Mouse (Mus musculus): Measurements from ENCODE around the gene Aspg. TPM values are rescaled to one million over a fixed set of nuclear protein-coding genes. Genes with fewer than 3 reads are reported as not detected.

Aspg gene
- polyA plus RNA-seq (2016; fragmentation: Nextera tagmentation; extraction: Ambion mirVana), result 0.66 and 1.2 TPM in 2 replicates

DNA sequence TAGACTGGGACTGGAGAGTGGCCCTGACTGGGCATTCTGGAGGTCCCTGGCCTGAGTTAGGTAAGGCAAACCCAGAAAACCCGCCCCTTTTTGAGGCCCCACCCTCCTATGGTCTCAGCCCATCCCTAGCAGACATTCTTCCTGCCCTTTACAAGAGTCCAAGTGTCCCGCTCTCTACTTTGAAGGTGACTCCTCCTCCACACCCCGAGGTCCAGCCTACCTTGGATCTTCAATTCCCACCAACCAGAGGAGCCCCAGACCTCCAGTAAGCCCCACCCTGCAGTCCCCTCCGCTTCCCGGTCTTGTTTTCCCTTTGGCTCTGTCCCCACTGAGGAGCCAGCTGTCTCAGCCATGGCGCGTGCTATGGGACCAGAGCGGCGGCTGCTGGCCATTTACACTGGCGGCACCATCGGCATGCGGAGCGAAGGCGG lies at the start of gene Aspg:
Gene Aspg (plus strand): TSS at position 139 of the 431 bp plus-strand sequence.
- WGBS, result 2% methylated on average over 14 of the region's 14 CpGs
- Histone ChIP-seq H3K9ac (no peak within 1 kb of the TSS), H3K4me3 (no peak within 1 kb of the TSS), H3K36me3 (no peaks in the 10 kb centered on the region), H3K9me3 (replicated peaks) (no peaks in the 10 kb centered on the region), H3K27ac (no peak within 1 kb of the TSS), H3K4me2 (replicated peaks) (peak within 1 kb of the TSS; percentile 32), H3K4me1 (peaks cover 5% of the 10 kb centered on the region), H3K27me3 (peaks cover 30% of the 10 kb centered on the region)
- no peak for ATAC-seq (ENCODE audit: low FRiP score)

GRCm38 (mm10) chr12:112077651-112078050 lies 28.8 kb upstream of the Aspg start:
- Histone ChIP-seq H3K4me2 (replicated peaks) (no peak overlapping the region), H3K4me3 (no peak overlapping the region), H3K9me3 (replicated peaks) (no peaks in the 10 kb centered on the region), H3K27ac (no peak overlapping the region), H3K27me3 (no peaks in the 10 kb centered on the region), H3K9ac (no peak overlapping the region), H3K36me3 (no peaks in the 10 kb centered on the region), H3K4me1 (no peaks in the 10 kb centered on the region)
- WGBS, result 11% methylated on average over 6 of the region's 6 CpGs
- ATAC-seq (ENCODE audit: low FRiP score), result peak; percentile 64

DNA sequence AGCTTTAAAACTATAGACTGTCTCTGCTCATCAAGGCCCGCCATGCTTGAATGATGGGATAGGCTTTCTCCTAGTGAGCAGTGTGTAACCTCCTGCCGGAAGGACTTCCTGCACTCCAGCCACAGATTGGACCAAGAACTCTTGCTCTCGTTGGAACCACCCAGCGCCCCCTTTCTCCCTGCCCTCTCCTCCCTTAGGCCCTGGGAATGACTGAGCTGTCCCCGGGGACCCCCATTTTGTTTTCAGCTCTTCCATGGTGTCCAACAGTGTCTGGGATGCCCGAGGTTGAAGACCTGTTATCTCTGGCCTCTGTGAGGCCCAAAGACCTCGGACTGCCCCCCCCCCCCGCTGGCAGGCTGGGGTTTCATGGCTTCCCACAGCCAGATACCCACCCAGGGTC lies 26.6 kb upstream of the Aspg start:
- WGBS, result 86% methylated on average over 8 of the region's 8 CpGs
- Histone ChIP-seq H3K9ac (no peak overlapping the region; the same call in 1 of the 2 replicates), H3K27me3 (no peaks in the 10 kb centered on the region), H3K27ac (no peak overlapping the region), H3K4me2 (replicated peaks) (no peak overlapping the region), H3K4me3 (no peak overlapping the region), H3K9me3 (replicated peaks) (no peaks in the 10 kb centered on the region), H3K36me3 (no peaks in the 10 kb centered on the region), H3K4me1 (no peaks in the 10 kb centered on the region)
- ATAC-seq (ENCODE audit: low FRiP score), result no peak

GRCm38 (mm10) chr12:112080911-112081310 lies 25.6 kb upstream of the Aspg start:
- H3K9me3 ChIP-seq (replicated peaks), result no peaks in the 10 kb centered on the region
- no peak overlapping the region for H3K4me3 ChIP-seq
- H3K9ac ChIP-seq, result no peak overlapping the region
- WGBS, result 94% methylated on average over 4 of the region's 4 CpGs
- no peak for ATAC-seq (ENCODE audit: low FRiP score)
- no peaks in the 10 kb centered on the region for H3K27me3 ChIP-seq
- no peaks in the 10 kb centered on the region for H3K36me3 ChIP-seq
- H3K27ac ChIP-seq, result no peak overlapping the region
- H3K4me1 ChIP-seq, result no peaks in the 10 kb centered on the region
- no peak overlapping the region for H3K4me2 ChIP-seq (replicated peaks)

GRCm38 (mm10) chr12:112082241-112082640 lies 24.2 kb upstream of the Aspg start:
- Histone ChIP-seq H3K9ac (no peak overlapping the region), H3K27me3 (no peaks in the 10 kb centered on the region), H3K4me3 (no peak overlapping the region), H3K4me1 (no peaks in the 10 kb centered on the region), H3K4me2 (replicated peaks) (no peak overlapping the region), H3K9me3 (replicated peaks) (no peaks in the 10 kb centered on the region), H3K36me3 (no peaks in the 10 kb centered on the region), H3K27ac (no peak overlapping the region)
- WGBS, result 66% methylated on average over 1 of the region's 1 CpGs
- ATAC-seq (ENCODE audit: low FRiP score), result no peak

DNA sequence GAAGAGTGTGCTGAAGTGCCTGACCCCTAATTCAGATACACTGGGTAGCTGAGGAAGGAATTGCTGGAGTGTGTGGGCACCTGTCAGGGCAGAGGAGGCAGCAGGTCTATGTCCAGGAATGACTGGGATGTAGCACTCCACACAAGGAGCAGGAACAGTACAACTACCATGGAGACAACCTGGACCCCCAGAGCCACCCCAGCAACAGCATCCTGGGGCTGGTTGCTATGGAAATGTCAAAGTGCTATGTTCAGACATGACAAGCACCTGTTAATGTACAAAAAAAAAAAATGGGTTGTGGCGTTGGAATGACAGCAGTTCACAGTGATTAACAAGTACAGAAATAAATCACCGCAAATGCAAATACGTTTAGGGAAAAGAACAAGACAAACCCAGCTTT lies 20.2 kb upstream of the Aspg start:
- 78% methylated on average over 3 of the region's 3 CpGs for WGBS

DNA sequence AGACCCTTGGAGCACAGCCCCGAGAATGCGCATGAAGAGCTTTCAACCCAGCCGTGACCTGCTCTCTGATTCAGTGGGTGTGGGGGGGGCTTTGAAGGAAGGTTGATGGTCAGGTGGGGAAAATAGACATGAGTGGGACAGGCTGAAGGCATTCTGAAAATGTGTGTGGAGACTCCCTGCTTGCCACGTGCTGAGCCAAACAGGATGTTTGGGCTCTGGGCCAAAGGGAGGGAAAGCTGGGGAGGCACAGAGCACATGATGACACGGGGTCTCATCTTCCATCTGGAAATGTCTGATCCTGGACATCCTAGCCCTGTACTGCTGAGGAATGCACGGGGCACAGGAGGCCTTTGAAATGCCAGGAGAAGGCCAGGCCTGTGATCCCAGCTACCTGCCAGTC lies 19.8 kb upstream of the Aspg start:
- peaks cover 6% of the 10 kb centered on the region for H3K27me3 ChIP-seq
- WGBS, result 68% methylated on average over 6 of the region's 6 CpGs
- H3K4me3 ChIP-seq, result no peak overlapping the region
- H3K9me3 ChIP-seq (replicated peaks), result no peaks in the 10 kb centered on the region
- H3K4me1 ChIP-seq, result peaks cover 4% of the 10 kb centered on the region; the same call in 1 of the 2 replicates
- H3K4me2 ChIP-seq (replicated peaks), result no peak overlapping the region
- no peak overlapping the region for H3K9ac ChIP-seq
- ATAC-seq (ENCODE audit: low FRiP score), result no peak
- no peak overlapping the region for H3K27ac ChIP-seq
- no peaks in the 10 kb centered on the region for H3K36me3 ChIP-seq

More for the DNA sequence above, 20.2 kb upstream of the Aspg start:
- ATAC-seq (ENCODE audit: low FRiP score), result no peak
- Histone ChIP-seq H3K4me3 (no peak overlapping the region), H3K4me1 (peaks cover 4% of the 10 kb centered on the region; the same call in 1 of the 2 replicates), H3K36me3 (no peaks in the 10 kb centered on the region), H3K27me3 (peaks cover 5% of the 10 kb centered on the region), H3K27ac (no peak overlapping the region), H3K9me3 (replicated peaks) (no peaks in the 10 kb centered on the region), H3K9ac (no peak overlapping the region), H3K4me2 (replicated peaks) (no peak overlapping the region)

GRCm38 (mm10) chr12:112088609-112089324 lies 17.7 kb upstream of the Aspg start:
- Histone ChIP-seq H3K9ac (no peak overlapping the region), H3K4me2 (replicated peaks) (no peak overlapping the region), H3K9me3 (replicated peaks) (no peaks in the 10 kb centered on the region), H3K27me3 (peaks cover 9% of the 10 kb centered on the region), H3K27ac (no peak overlapping the region), H3K4me3 (no peak overlapping the region), H3K4me1 (peaks cover 4% of the 10 kb centered on the region; the same call in 1 of the 2 replicates), H3K36me3 (no peaks in the 10 kb centered on the region)
- WGBS, result 62% methylated on average over 12 of the region's 12 CpGs
- no peak for ATAC-seq (ENCODE audit: low FRiP score)

- peak overlapping the region; percentile 15; the same call in 1 of the 2 replicates for H3K4me2 ChIP-seq (replicated peaks)
- 10% methylated on average over 12 of the region's 12 CpGs for WGBS
Measured at GRCm38 (mm10) chr12:112091054-112091453, 15.4 kb upstream of the Aspg start.

GRCm38 (mm10) chr12:112094261-112094880 lies 12.1 kb upstream of the Aspg start:
- ATAC-seq (ENCODE audit: low FRiP score), result no peak

More at GRCm38 (mm10) chr12:112091054-112091453, 15.4 kb upstream of the Aspg start:
- Histone ChIP-seq H3K4me3 (no peak overlapping the region), H3K27me3 (peaks cover 9% of the 10 kb centered on the region), H3K9me3 (replicated peaks) (no peaks in the 10 kb centered on the region), H3K36me3 (no peaks in the 10 kb centered on the region), H3K27ac (no peak overlapping the region), H3K4me1 (peaks cover 4% of the 10 kb centered on the region; the same call in 1 of the 2 replicates), H3K9ac (no peak overlapping the region)
- ATAC-seq (ENCODE audit: low FRiP score), result no peak

DNA sequence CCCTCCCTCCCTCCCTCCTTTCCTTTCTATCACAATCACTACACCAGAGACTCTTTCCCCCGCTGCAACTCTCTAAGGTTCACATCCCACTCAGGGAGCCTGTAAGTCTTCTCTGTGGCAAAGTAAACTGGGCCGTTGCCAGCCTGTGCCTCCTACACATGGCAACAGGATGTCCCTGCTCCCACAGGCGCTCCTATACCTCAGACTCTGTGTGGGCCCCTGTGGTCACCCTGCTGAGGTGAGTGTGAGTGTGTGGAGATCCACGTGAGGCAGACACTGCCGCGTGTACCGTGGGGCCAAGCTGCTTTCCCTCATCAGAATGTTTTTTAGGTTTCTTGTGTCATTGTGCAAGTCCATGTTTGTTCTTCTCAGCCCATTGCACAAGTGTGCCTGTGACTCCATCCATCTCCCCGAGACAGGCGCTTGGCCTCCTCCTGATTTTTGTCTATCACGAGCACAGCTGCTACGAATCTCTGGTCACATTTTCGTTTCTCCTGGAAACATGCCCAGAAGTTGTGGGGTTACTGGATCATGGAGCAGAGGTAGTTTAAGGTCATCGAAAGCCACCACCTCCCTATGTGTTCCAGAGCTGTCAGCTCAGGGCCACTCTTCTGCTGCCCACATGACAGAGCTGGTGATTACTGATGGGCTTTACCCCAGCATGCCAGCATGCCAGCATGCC lies 10.3 kb upstream of the Aspg start:
- ATAC-seq (ENCODE audit: low FRiP score), result no peak
- WGBS, result 81% methylated on average over 13 of the region's 13 CpGs

More at GRCm38 (mm10) chr12:112094261-112094880, 12.1 kb upstream of the Aspg start:
- no peaks in the 10 kb centered on the region for H3K36me3 ChIP-seq
- no peak overlapping the region for H3K9ac ChIP-seq
- no peak overlapping the region for H3K4me2 ChIP-seq (replicated peaks)
- 85% methylated on average over 8 of the region's 8 CpGs for WGBS
- no peak overlapping the region for H3K4me3 ChIP-seq
- peaks cover 8% of the 10 kb centered on the region for H3K27me3 ChIP-seq
- H3K27ac ChIP-seq, result no peak overlapping the region
- peaks cover 4% of the 10 kb centered on the region; the same call in 1 of the 2 replicates for H3K4me1 ChIP-seq
- no peaks in the 10 kb centered on the region for H3K9me3 ChIP-seq (replicated peaks)

DNA sequence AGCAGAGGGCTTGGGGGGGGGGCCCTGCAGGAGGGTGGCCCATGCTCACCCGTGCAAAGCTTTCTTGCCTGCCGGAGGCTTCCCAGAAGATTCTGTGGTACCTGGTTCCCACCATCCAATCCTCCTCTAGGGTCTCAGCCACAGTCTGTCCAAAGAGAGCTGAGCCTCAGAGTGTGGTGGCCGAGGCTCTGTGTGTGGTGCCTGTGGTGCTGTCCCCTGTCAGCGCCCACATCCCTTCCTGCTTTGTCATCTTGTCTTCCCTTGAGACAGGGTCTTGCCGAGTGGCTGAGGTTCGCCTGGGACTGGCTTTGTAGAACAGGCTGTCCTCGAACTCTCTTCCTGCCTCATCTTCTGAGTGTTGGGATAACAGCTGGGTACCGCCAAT lies 9.8 kb upstream of the Aspg start:
- no peaks in the 10 kb centered on the region for H3K9me3 ChIP-seq (replicated peaks)
- no peaks in the 10 kb centered on the region; the same call in 1 of the 2 replicates for H3K4me1 ChIP-seq
- H3K4me2 ChIP-seq (replicated peaks), result no peak overlapping the region
- ATAC-seq (ENCODE audit: low FRiP score), result no peak
- no peaks in the 10 kb centered on the region for H3K36me3 ChIP-seq
- no peak overlapping the region for H3K4me3 ChIP-seq
- no peak overlapping the region for H3K9ac ChIP-seq
- 75% methylated on average over 8 of the region's 8 CpGs for WGBS
- no peak overlapping the region for H3K27ac ChIP-seq
- peaks cover 2% of the 10 kb centered on the region; the same call in 1 of the 2 replicates for H3K27me3 ChIP-seq

More for the DNA sequence above, 10.3 kb upstream of the Aspg start:
- Histone ChIP-seq H3K4me3 (no peak overlapping the region), H3K4me2 (replicated peaks) (no peak overlapping the region), H3K9me3 (replicated peaks) (no peaks in the 10 kb centered on the region), H3K9ac (no peak overlapping the region), H3K4me1 (no peaks in the 10 kb centered on the region; the same call in 1 of the 2 replicates), H3K36me3 (no peaks in the 10 kb centered on the region), H3K27ac (no peak overlapping the region), H3K27me3 (peaks cover 3% of the 10 kb centered on the region; the same call in 1 of the 2 replicates)

Measured in hindbrain, embryonic 12.5 days (tissue).